In genomic region chr9:24769611-24770010, GRCm38 (mm10) we compare ENCODE assay signal across 13 mouse cellular contexts. TPM values are rescaled to one million over a fixed set of nuclear protein-coding genes. Genes with fewer than 3 reads are reported as not detected.
DNase-seq lines count a peak whose midpoint lies in the region; ATAC-seq and TF ChIP-seq lines count a peak whose summit lies in the region.
"Had no signal": no experiment of that assay in that cellular context is flagged by ENCODE, and none has a peak within 500 bp of the region (broad histone marks: within the 10 kb centered on the region; RNA-seq: fewer than 3 reads in every experiment).

No protein-coding gene starts in this region.

- no peak overlapping the region for H3K27ac ChIP-seq in intestine, embryonic 14.5 days (ENCODE audit: low read depth)
- no peak overlapping the region for H3K27ac ChIP-seq in intestine, embryonic 15.5 days
- H3K27ac ChIP-seq in neural tube, embryonic 15.5 days (replicated peaks): no peak overlapping the region
- no peak overlapping the region for H3K27ac ChIP-seq in cerebellum, adult 2 months (ENCODE audit: insufficient read depth, low read length)
- H3K27ac ChIP-seq: forebrain, embryonic 13.5 days; neural tube, embryonic 13.5 days had no signal

- ATAC-seq in intestine, embryonic 14.5 days (replicated peaks; ENCODE audit: low FRiP score, low TSS enrichment, low read depth): no peak
- no peak for ATAC-seq in intestine, embryonic 15.5 days
- ATAC-seq in neural tube, embryonic 15.5 days (ENCODE audit: low FRiP score): no peak
- ATAC-seq: forebrain, embryonic 13.5 days; inflammation-experienced regulatory T-cells, adult 6 months had no signal

- no peak for TF ChIP-seq CTCF in cerebellum, adult 2 months (IDR thresholded peaks at IDR 0.05; ENCODE audit: borderline replicate concordance, insufficient read depth, low read depth, low read length)

- no peak overlapping the region for H3K4me2 ChIP-seq in intestine, embryonic 14.5 days (ENCODE audit: low read length)
- no peak overlapping the region for H3K4me2 ChIP-seq in intestine, embryonic 15.5 days (replicated peaks)
- no peak overlapping the region for H3K4me2 ChIP-seq in neural tube, embryonic 15.5 days

- peaks cover 13% of the 10 kb centered on the region; the same call in 1 of the 2 replicates for H3K4me1 ChIP-seq in intestine, embryonic 14.5 days (replicated peaks; ENCODE audit: control insufficient read depth, insufficient read depth, low read length)
- H3K4me1 ChIP-seq in intestine, embryonic 15.5 days (replicated peaks): peaks cover 19% of the 10 kb centered on the region
- peaks cover 19% of the 10 kb centered on the region for H3K4me1 ChIP-seq in neural tube, embryonic 15.5 days
- no peaks in the 10 kb centered on the region for H3K4me1 ChIP-seq in cerebellum, adult 2 months (ENCODE audit: control insufficient read depth, insufficient read depth, low read length)

- H3K9me3 ChIP-seq in intestine, embryonic 14.5 days (ENCODE audit: control insufficient read depth, low read length): no peaks in the 10 kb centered on the region
- no peaks in the 10 kb centered on the region for H3K9me3 ChIP-seq in intestine, embryonic 15.5 days
- no peaks in the 10 kb centered on the region for H3K9me3 ChIP-seq in neural tube, embryonic 15.5 days (replicated peaks)
- H3K9me3 ChIP-seq: forebrain, embryonic 13.5 days; G1E; neural tube, embryonic 13.5 days had no signal

- WGBS in intestine, embryonic 14.5 days: 15% methylated on average over 9 of the region's 9 CpGs
- 16% methylated on average over 9 of the region's 9 CpGs for WGBS in intestine, embryonic 15.5 days
- WGBS in neural tube, embryonic 15.5 days: 5% methylated on average over 9 of the region's 9 CpGs
- WGBS in cerebellum, adult 2 months: 7% methylated on average over 9 of the region's 9 CpGs

- peaks cover 76% of the 10 kb centered on the region for H3K27me3 ChIP-seq in intestine, embryonic 14.5 days (replicated peaks; ENCODE audit: control insufficient read depth, insufficient read depth, low read length)
- H3K27me3 ChIP-seq in intestine, embryonic 15.5 days (replicated peaks): peaks cover 52% of the 10 kb centered on the region
- H3K27me3 ChIP-seq in neural tube, embryonic 15.5 days (replicated peaks): peaks cover 83% of the 10 kb centered on the region
- H3K27me3 ChIP-seq in cerebellum, adult 2 months (ENCODE audit: control insufficient read depth, insufficient read depth, low read length): peaks cover 8% of the 10 kb centered on the region; the same call in 1 of the 2 replicates

- peak overlapping the region; percentile 16; the same call in 1 of the 2 replicates for H3K4me3 ChIP-seq in intestine, embryonic 14.5 days (ENCODE audit: low read depth, low read length)
- no peak overlapping the region for H3K4me3 ChIP-seq in intestine, embryonic 15.5 days (replicated peaks)
- H3K4me3 ChIP-seq in neural tube, embryonic 15.5 days (replicated peaks): no peak overlapping the region
- H3K4me3 ChIP-seq in cerebellum, adult 2 months (replicated peaks; ENCODE audit: insufficient read depth, low read depth, low read length): no peak overlapping the region

- peak; percentile 53 for DNase-seq in embryo, embryonic 10.5 days (ENCODE audit: low spot score)
- no peak for DNase-seq in embryo, embryonic 11 days
- DNase-seq in intestine, embryonic 14.5 days (ENCODE audit: low spot score): peak; percentile 59
- peak; percentile 42 for DNase-seq in neural tube, embryonic 10.5 days (ENCODE audit: extremely low spot score, low spot score)
- DNase-seq in ovary, postnatal 14 days (ENCODE audit: low spot score): no peak
- no peak for DNase-seq in cerebellum, adult 2 months
- DNase-seq: gastrocnemius, postnatal 36 days had no signal

- no peak for TF ChIP-seq POLR2A in cerebellum, adult 2 months (IDR thresholded peaks at IDR 0.05; ENCODE audit: borderline replicate concordance, insufficient read depth, low read length)

- no peak overlapping the region for H3K9ac ChIP-seq in intestine, embryonic 14.5 days (ENCODE audit: low read length)
- no peak overlapping the region for H3K9ac ChIP-seq in intestine, embryonic 15.5 days
- no peak overlapping the region for H3K9ac ChIP-seq in neural tube, embryonic 15.5 days (replicated peaks)
- H3K9ac ChIP-seq: forebrain, embryonic 13.5 days; neural tube, embryonic 13.5 days had no signal

- H3K36me3 ChIP-seq in intestine, embryonic 14.5 days (ENCODE audit: control insufficient read depth, insufficient read depth, low read length): no peaks in the 10 kb centered on the region
- no peaks in the 10 kb centered on the region for H3K36me3 ChIP-seq in intestine, embryonic 15.5 days
- H3K36me3 ChIP-seq in neural tube, embryonic 15.5 days: no peaks in the 10 kb centered on the region
- H3K36me3 ChIP-seq: G1E; neural tube, embryonic 13.5 days had no signal

RNA-seq across cellular contexts. Expression of gene Tbx20, which starts 4.5 kb away (rescaled TPM):
- polyA plus RNA-seq in intestine, embryonic 14.5 days (2014; fragmentation: Nextera tagmentation; extraction: Ambion mirVana): 0.07 and 0.17 TPM in 2 replicates
- 0.35 and 0.45 TPM in 2 replicates for polyA plus RNA-seq in intestine, embryonic 15.5 days (2015; fragmentation: Nextera tagmentation; extraction: Ambion mirVana)
- 0.03 and 0.28 TPM in 2 replicates for polyA plus RNA-seq in neural tube, embryonic 15.5 days (2015; fragmentation: Nextera tagmentation; extraction: Ambion mirVana)
- polyA plus RNA-seq in cerebellum, adult 2 months (2012; rRNA removed): 0.16 and 0.29 TPM in 2 replicates
- polyA plus RNA-seq: G1E; inflammation-experienced regulatory T-cells, adult 6 months had no signal

Comparison
In these comparisons a context has a peak if more than half of its experiments do, and no peak if none do; other contexts are left out.
1. DNase-seq: peak in embryo, embryonic 10.5 days (single experiment), intestine, embryonic 14.5 days (single experiment) and neural tube, embryonic 10.5 days (single experiment); none in embryo, embryonic 11 days (single experiment), ovary, postnatal 14 days (single experiment) and cerebellum, adult 2 months (0 of 2).